Mouse (Mus musculus): ENCODE results near the gene Zic5. TPM values are rescaled to one million over a fixed set of nuclear protein-coding genes. Genes with fewer than 3 reads are reported as not detected.

Gene Zic5
- polyA plus RNA-seq, 1 experiment from 2014 or later: 0.20 TPM

DNA sequence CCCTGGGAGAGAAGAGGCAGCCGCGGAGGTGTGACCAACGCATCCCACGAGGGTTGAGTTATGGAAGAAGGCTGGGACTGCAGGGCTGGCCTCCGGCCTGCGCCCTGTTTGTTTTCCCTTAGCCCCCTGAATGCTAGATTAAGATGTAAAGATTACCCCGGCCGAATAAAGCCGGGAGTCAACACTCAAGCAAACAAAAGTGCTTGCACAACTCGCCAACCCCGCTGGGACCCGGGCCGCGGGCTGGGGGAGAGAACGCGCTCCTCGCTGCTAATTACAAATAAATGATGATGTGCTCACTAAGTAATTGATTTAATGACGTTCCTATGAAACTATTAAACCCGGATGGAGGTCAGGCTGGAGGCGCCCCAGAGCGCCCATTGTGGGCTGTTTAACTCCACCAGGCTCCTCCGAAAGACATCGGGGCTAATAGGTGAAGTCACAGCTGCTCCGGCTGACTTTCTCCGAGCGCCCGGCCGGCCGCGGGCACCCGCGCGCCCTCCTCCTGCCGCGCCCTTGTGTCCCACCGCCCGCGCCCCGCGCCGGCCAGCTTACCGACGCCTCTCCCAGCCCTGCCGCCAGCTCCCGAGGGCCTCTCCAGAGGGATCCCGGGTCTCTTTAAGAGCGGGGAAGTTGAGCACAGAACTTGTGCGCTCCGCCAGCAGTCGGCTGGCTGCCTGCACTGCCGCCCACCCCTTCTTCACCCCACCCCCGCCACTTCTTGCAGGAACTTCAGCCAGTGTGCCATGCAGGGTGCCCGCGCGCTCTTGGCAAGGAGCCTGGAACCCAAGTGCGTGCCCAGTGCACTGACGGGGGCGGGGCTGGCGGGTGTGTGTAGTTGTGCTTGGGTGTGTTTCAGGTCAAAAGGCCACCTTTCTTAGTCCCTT is 14.7 kb downstream of the Zic5 start, which contains the start of gene Gm5089:
TSS of gene Gm5089 (minus strand) at position 620 of the 887 bp plus-strand sequence.
- WGBS: under 1% methylated on average over 59 of the region's 59 CpGs
- Histone ChIP-seq H3K36me3 (no peaks in the 10 kb centered on the region), H3K4me1 (peaks cover 35% of the 10 kb centered on the region), H3K4me2 (peak within 1 kb of the TSS; percentile 93), H3K9me3 (no peaks in the 10 kb centered on the region), H3K9ac (peak within 1 kb of the TSS; percentile 71), H3K27ac (no peak within 1 kb of the TSS), H3K4me3 (peak within 1 kb of the TSS; percentile 53), H3K27me3 (peaks cover 82% of the 10 kb centered on the region)
- ATAC-seq (ENCODE audit: insufficient number of reproducible peaks, insufficient read depth, low FRiP score, low TSS enrichment, low read depth): peak; percentile 29; the same call in 1 of the 2 replicates

DNA sequence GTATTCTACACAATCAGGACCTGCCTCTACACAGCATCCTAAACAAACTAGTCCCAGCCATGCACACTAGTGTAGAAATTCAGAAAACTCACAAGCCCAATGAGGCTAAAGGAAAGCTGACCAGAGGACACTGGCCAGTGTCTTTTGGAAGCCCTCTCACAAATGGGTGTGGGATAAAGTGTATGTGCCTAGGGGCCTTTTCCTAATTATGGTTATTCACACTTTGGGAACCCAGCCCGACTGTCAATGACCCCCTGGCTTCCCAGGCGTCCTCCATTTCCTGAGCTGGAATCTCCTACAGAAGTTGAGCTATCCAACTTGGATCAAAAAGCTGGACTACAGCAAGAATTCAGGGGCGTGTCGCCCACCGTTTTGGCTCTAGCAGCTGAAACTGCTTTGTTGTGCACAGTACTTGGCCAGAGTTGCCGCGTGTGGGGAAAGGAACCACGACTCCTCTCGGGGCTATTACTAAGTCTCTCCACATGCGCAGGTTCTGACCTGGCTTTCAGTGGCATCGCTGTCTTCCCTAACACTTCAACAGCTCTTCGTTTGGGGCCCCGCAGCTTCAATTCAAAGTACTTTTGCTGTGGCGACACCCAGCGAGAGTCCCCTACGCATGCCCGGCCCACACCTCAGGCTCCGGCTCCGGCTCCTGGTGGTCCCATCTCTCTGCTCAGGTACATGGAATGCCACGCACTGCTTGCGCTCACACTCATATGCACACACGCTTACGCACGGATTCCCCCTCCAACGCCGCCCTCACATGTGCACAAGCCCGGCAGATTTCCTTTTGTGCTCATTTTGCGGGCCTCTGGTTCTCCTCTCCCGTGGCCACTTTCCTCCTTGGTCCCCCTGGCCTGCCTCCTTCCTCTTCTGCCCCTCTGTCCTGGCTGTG is 15.6 kb downstream of the Zic5 start:
- H3K4me2 ChIP-seq: peak overlapping the region; percentile 93
- H3K9ac ChIP-seq: peak overlapping the region; percentile 71; the same call in 1 of the 2 replicates
- H3K4me1 ChIP-seq: peaks cover 35% of the 10 kb centered on the region
- no peak overlapping the region for H3K27ac ChIP-seq
- H3K27me3 ChIP-seq: peaks cover 73% of the 10 kb centered on the region
- no peaks in the 10 kb centered on the region for H3K9me3 ChIP-seq
- H3K4me3 ChIP-seq: peak overlapping the region; percentile 53
- no peaks in the 10 kb centered on the region for H3K36me3 ChIP-seq
- ATAC-seq (ENCODE audit: insufficient number of reproducible peaks, insufficient read depth, low FRiP score, low TSS enrichment, low read depth): no peak
- 5% methylated on average over 29 of the region's 29 CpGs for WGBS

DNA sequence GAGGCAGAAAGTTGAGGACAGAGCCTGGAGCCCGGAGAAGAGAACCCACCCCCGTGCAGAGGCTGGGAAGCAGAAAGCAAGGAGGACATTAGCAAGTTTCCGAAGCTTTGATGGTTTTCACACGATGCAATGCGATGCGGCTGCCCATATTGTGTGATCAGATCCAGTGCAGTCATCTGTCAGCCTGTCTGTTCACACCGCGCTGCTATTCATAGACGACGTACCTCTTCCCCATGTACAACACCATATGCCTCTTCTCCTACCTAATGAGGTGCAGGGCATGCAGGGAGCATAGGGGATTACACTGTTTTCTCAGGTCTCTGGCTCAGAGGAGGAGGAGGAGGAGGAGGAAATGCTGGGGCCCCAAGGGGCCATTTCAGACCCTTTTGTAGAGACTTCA is 28.6 kb downstream of the Zic5 start:
- no peaks in the 10 kb centered on the region for H3K27me3 ChIP-seq
- H3K27ac ChIP-seq: no peak overlapping the region
- no peak overlapping the region for H3K4me2 ChIP-seq
- 70% methylated on average over 10 of the region's 10 CpGs for WGBS
- H3K36me3 ChIP-seq: no peaks in the 10 kb centered on the region
- H3K4me3 ChIP-seq: no peak overlapping the region
- no peaks in the 10 kb centered on the region for H3K9me3 ChIP-seq
- H3K4me1 ChIP-seq: peaks cover 5% of the 10 kb centered on the region
- ATAC-seq (ENCODE audit: insufficient number of reproducible peaks, insufficient read depth, low FRiP score, low TSS enrichment, low read depth): no peak
- H3K9ac ChIP-seq: no peak overlapping the region

DNA sequence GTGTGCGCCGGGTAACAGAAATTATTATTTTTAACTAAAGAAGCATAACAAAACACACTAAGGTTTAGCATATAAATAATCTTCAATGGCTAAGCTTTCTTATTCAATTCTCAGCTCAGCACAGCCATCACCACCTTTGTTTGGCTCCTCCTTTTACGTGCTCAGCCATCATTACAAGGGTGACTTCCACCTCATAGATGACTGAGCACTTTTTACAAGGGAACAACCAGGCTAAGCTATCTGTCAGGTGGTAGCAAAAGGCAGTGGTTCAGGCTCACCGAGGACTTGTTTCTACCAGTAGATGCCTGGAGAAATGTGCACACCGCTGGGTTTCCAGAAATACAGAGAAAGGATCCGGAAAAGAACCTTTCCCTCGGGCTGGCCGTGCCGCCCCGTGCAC is 31.4 kb downstream of the Zic5 start:
- ATAC-seq (ENCODE audit: insufficient number of reproducible peaks, insufficient read depth, low FRiP score, low TSS enrichment, low read depth): no peak
- whole genome bisulfite sequencing: 94% methylated on average over 10 of the region's 10 CpGs
- H3K4me2 ChIP-seq: no peak overlapping the region

GRCm38 (mm10) chr14:122432558-122432957 is 32.9 kb downstream of the Zic5 start:
- Histone ChIP-seq H3K27ac (no peak overlapping the region), H3K4me2 (no peak overlapping the region), H3K36me3 (no peaks in the 10 kb centered on the region), H3K9ac (no peak overlapping the region), H3K27me3 (no peaks in the 10 kb centered on the region), H3K4me1 (no peaks in the 10 kb centered on the region), H3K9me3 (no peaks in the 10 kb centered on the region), H3K4me3 (no peak overlapping the region)
- 66% methylated on average over 3 of the region's 3 CpGs for WGBS
- ATAC-seq (ENCODE audit: insufficient number of reproducible peaks, insufficient read depth, low FRiP score, low TSS enrichment, low read depth): no peak

More for the DNA sequence above, 31.4 kb downstream of the Zic5 start:
- no peak overlapping the region for H3K4me3 ChIP-seq
- no peaks in the 10 kb centered on the region for H3K4me1 ChIP-seq
- H3K27ac ChIP-seq: no peak overlapping the region
- no peaks in the 10 kb centered on the region for H3K36me3 ChIP-seq
- H3K27me3 ChIP-seq: no peaks in the 10 kb centered on the region
- no peaks in the 10 kb centered on the region for H3K9me3 ChIP-seq
- no peak overlapping the region for H3K9ac ChIP-seq

- H3K4me2 ChIP-seq: no peak overlapping the region
- no peak for ATAC-seq (ENCODE audit: insufficient number of reproducible peaks, insufficient read depth, low FRiP score, low TSS enrichment, low read depth)
- H3K36me3 ChIP-seq: no peaks in the 10 kb centered on the region
- H3K9ac ChIP-seq: no peak overlapping the region
- H3K27me3 ChIP-seq: no peaks in the 10 kb centered on the region
- no peak overlapping the region for H3K27ac ChIP-seq
- H3K9me3 ChIP-seq: no peaks in the 10 kb centered on the region
- H3K4me1 ChIP-seq: peaks cover 27% of the 10 kb centered on the region
- no peak overlapping the region for H3K4me3 ChIP-seq
- WGBS: 90% methylated on average over 3 of the region's 3 CpGs
These were observed 37.8 kb downstream of the Zic5 start for GRCm38 (mm10) chr14:122427654-122428053.

DNA sequence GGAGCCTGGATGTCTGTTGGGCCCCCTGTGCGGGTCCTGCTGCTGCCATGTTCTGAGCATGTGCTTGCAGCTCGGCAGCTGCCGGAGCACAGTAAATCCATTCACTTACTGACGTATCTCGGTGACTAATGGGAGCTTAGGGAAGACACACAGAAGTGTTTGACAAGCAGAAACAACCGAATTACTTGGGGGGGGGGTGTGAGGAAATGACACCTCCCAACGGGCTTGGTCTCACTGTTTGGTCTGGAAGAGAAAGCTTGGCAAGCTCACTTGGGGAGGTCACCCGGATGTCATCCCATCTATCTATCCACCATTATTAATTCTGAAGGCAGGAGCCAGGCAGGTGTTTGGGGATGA is 38.3 kb downstream of the Zic5 start:
- H3K27me3 ChIP-seq: no peaks in the 10 kb centered on the region
- H3K4me2 ChIP-seq: 0 out of 2 replicates have a peak overlapping the region, but pooled peaks have one; percentile 18
- peaks cover 27% of the 10 kb centered on the region for H3K4me1 ChIP-seq
- H3K36me3 ChIP-seq: no peaks in the 10 kb centered on the region
- no peak for ATAC-seq (ENCODE audit: insufficient number of reproducible peaks, insufficient read depth, low FRiP score, low TSS enrichment, low read depth)
- 40% methylated on average over 8 of the region's 8 CpGs for WGBS
- H3K9ac ChIP-seq: no peak overlapping the region
- H3K27ac ChIP-seq: no peak overlapping the region
- no peaks in the 10 kb centered on the region for H3K9me3 ChIP-seq
- H3K4me3 ChIP-seq: no peak overlapping the region

DNA sequence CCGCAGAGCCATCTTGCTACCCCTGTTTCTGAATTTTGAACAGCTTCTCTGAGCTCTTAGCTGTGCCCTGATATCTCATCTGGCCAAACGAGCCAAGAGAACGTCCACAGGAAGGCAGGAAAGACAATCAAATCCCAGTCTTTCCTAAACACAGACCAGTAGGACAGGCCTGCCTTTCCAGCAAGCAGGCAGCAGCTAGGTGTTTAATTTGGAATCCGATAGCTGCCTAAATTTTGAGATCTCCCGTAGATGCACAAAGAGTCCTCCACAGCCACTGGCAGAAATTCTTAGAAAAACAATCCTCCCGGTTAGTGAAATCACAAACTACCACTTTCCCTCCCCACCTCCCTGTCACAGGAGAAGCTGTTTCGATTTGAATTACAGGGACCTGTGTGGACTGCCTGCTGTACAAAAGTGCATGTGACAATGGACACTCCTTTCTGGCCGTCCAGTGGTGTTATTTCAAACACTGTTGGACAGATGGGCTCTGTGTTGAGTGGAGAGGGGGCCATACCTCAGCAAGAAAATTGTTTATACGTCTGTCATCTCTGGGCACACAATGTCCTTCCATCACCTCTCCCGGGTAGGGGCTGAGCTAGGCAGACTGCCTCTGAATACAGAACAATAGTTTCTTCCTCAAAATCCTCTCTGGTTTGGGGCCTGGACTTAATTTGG is 38.8 kb downstream of the Zic5 start:
- no peak overlapping the region for H3K9ac ChIP-seq
- no peaks in the 10 kb centered on the region for H3K27me3 ChIP-seq
- no peak overlapping the region for H3K4me3 ChIP-seq
- no peaks in the 10 kb centered on the region for H3K9me3 ChIP-seq
- H3K27ac ChIP-seq: no peak overlapping the region
- H3K4me1 ChIP-seq: peaks cover 27% of the 10 kb centered on the region
- no peak for ATAC-seq (ENCODE audit: insufficient number of reproducible peaks, insufficient read depth, low FRiP score, low TSS enrichment, low read depth)
- H3K36me3 ChIP-seq: no peaks in the 10 kb centered on the region
- H3K4me2 ChIP-seq: peak overlapping the region; percentile 18; the same call in 1 of the 2 replicates
- WGBS: 33% methylated on average over 10 of the region's 10 CpGs

- H3K36me3 ChIP-seq: no peaks in the 10 kb centered on the region
- 52% methylated on average over 3 of the region's 3 CpGs for WGBS
- H3K4me2 ChIP-seq: no peak overlapping the region
- ATAC-seq (ENCODE audit: insufficient number of reproducible peaks, insufficient read depth, low FRiP score, low TSS enrichment, low read depth): no peak
- no peaks in the 10 kb centered on the region for H3K9me3 ChIP-seq
- no peak overlapping the region for H3K4me3 ChIP-seq
- no peak overlapping the region for H3K9ac ChIP-seq
- no peak overlapping the region for H3K27ac ChIP-seq
- H3K4me1 ChIP-seq: peaks cover 32% of the 10 kb centered on the region
- no peaks in the 10 kb centered on the region for H3K27me3 ChIP-seq
These were observed 41.0 kb downstream of the Zic5 start for GRCm38 (mm10) chr14:122424441-122424840.

DNA sequence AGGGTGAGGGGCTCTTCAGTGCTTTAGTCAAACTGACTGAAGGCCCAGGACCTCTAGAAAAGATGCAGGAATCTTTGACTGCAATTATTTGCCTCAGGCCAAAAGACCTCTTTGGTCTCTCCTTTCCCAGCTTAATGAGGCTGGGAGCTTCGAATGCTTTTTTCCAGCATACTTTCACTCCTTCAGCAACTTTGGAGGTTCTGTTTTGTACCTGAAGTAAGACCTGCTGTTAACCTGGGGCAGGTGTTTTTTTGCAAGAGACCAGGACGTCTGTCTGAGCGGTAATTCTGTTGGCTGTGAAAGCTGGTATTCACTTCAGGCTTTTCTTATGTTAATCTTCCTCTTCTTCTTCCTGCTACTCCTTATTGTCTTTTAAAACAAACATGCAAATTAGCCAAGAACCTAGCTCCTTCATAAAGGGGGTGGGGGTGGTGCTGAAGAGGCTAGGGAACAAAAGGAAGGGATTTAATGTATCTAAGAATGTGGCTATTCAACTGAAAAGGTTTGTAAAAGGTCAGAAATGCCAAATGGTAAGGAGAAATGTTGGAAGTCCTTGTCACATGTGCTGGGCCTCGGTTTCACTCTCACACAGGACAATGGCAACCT is 49.2 kb downstream of the Zic5 start:
- H3K4me2 ChIP-seq: no peak overlapping the region
- H3K27me3 ChIP-seq: no peaks in the 10 kb centered on the region
- no peak overlapping the region for H3K4me3 ChIP-seq
- no peak overlapping the region for H3K27ac ChIP-seq
- H3K9ac ChIP-seq: no peak overlapping the region
- H3K4me1 ChIP-seq: peaks cover 23% of the 10 kb centered on the region; the same call in 1 of the 2 replicates
- no peaks in the 10 kb centered on the region for H3K36me3 ChIP-seq
- H3K9me3 ChIP-seq: no peaks in the 10 kb centered on the region
- ATAC-seq (ENCODE audit: insufficient number of reproducible peaks, insufficient read depth, low FRiP score, low TSS enrichment, low read depth): no peak
- 31% methylated on average over 4 of the region's 4 CpGs for WGBS

GRCm38 (mm10) chr14:122414786-122415185 is 50.7 kb downstream of the Zic5 start:
- ATAC-seq (ENCODE audit: insufficient number of reproducible peaks, insufficient read depth, low FRiP score, low TSS enrichment, low read depth): no peak
- Histone ChIP-seq H3K9me3 (no peaks in the 10 kb centered on the region), H3K4me1 (peaks cover 19% of the 10 kb centered on the region; the same call in 1 of the 2 replicates), H3K4me3 (no peak overlapping the region), H3K27me3 (no peaks in the 10 kb centered on the region), H3K4me2 (no peak overlapping the region), H3K27ac (no peak overlapping the region), H3K9ac (no peak overlapping the region), H3K36me3 (no peaks in the 10 kb centered on the region)
- 89% methylated on average over 2 of the region's 2 CpGs for WGBS
